Mouse (Mus musculus): ENCODE measurements at regions not wholly inside any gene's neighbourhood (a gene's known extent, or its start where the extent isn't known, plus 50 kb on each side); places are given as distances from the start of the nearest gene placed in this dataset.

- no peak for ATAC-seq (replicated peaks; ENCODE audit: low FRiP score, poor library complexity, severe bottlenecking)
Measured at GRCm38 (mm10) chrX:142623359-142623758, 57.8 kb upstream of the Tmem164 start.

GRCm38 (mm10) chrX:142623882-142624281, 57.3 kb upstream of the Tmem164 start:
- no peak for ATAC-seq (replicated peaks; ENCODE audit: low FRiP score, poor library complexity, severe bottlenecking)
